Mouse (Mus musculus): ENCODE measurements around the gene Tbkbp1. TPM values are rescaled to one million over a fixed set of nuclear protein-coding genes. Genes with fewer than 3 reads are reported as not detected.

Gene Tbkbp1
- polyA plus RNA-seq, 1 experiment from 2014 or later = 3.9 TPM

DNA sequence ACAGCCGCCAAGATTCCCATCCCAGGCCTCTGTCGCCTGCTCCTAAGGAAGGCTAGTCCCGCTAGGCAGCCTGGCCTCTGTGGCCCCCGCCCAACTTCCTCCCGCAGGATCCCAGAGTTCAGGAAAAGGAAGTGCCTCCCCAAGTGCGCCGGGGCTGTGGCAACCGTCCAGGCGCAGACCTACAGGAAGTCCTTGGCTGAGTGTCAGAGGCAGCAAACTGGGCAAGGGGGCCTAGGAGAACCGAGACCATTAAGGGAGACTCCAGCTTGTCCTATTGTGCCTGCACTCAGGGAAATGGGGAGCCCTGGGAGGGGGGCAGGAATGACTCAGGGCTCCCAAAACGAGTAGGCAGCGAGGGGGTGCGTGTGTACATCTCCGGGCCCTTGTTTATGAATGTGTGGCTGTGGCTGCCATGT lies 1.3 kb downstream of the Tbkbp1 start:
- peaks cover 8% of the 10 kb centered on the region for H3K36me3 ChIP-seq (ENCODE audit: control insufficient read depth, insufficient read depth, low read length)
- peak overlapping the region; percentile 87 for H3K4me2 ChIP-seq (ENCODE audit: low read length)
- H3K4me3 ChIP-seq (ENCODE audit: low read depth, low read length) = peak overlapping the region; percentile 49
- H3K9me3 ChIP-seq (ENCODE audit: control insufficient read depth, low read length) = no peaks in the 10 kb centered on the region
- peak overlapping the region; percentile 44 for H3K9ac ChIP-seq (ENCODE audit: low read length)
- peaks cover 26% of the 10 kb centered on the region for H3K4me1 ChIP-seq (replicated peaks; ENCODE audit: control insufficient read depth, insufficient read depth, low read length)
- ATAC-seq (replicated peaks; ENCODE audit: low FRiP score, low TSS enrichment, low read depth) (peak; percentile 0; the same call in 1 of the 2 replicates), DNase-seq (ENCODE audit: low spot score) (peak; percentile 79)
- WGBS = 3% methylated on average over 14 of the region's 14 CpGs
- no peaks in the 10 kb centered on the region for H3K27me3 ChIP-seq (replicated peaks; ENCODE audit: control insufficient read depth, insufficient read depth, low read length)
- peak overlapping the region; percentile 78 for H3K27ac ChIP-seq (ENCODE audit: low read depth)

DNA sequence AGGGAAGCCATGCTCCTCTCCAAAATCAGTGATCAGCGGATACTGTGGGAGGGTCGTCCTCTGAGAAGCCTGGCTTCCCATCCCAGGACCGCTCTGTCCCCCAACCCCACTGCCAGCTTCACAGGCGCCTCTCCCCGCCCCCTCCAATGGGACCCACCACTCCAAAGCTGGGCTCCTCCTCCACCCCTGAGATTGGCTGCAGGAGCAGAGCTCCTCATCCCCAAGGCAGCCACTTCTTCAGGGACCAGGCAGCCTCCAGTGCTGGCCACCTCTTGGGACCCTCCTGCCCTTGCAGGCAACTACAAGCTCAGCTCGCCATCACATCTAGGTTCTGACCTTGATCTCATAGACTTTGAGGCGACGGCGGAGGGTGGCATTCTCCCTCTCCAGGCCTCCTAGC lies 2.3 kb downstream of the Tbkbp1 start:
- Histone ChIP-seq H3K4me3 (ENCODE audit: low read depth, low read length) (peak overlapping the region; percentile 49; the same call in 1 of the 2 replicates), H3K9ac (ENCODE audit: low read length) (no peak overlapping the region), H3K27me3 (replicated peaks; ENCODE audit: control insufficient read depth, insufficient read depth, low read length) (no peaks in the 10 kb centered on the region), H3K4me1 (replicated peaks; ENCODE audit: control insufficient read depth, insufficient read depth, low read length) (peaks cover 26% of the 10 kb centered on the region), H3K9me3 (ENCODE audit: control insufficient read depth, low read length) (no peaks in the 10 kb centered on the region), H3K36me3 (ENCODE audit: control insufficient read depth, insufficient read depth, low read length) (peaks cover 9% of the 10 kb centered on the region; the same call in 1 of the 2 replicates), H3K4me2 (ENCODE audit: low read length) (peak overlapping the region; percentile 87), H3K27ac (ENCODE audit: low read depth) (no peak overlapping the region; the same call in 1 of the 2 replicates)
- ATAC-seq (replicated peaks; ENCODE audit: low FRiP score, low TSS enrichment, low read depth) (no peak), DNase-seq (ENCODE audit: low spot score) (no peak)
- 35% methylated on average over 9 of the region's 9 CpGs for WGBS

DNA sequence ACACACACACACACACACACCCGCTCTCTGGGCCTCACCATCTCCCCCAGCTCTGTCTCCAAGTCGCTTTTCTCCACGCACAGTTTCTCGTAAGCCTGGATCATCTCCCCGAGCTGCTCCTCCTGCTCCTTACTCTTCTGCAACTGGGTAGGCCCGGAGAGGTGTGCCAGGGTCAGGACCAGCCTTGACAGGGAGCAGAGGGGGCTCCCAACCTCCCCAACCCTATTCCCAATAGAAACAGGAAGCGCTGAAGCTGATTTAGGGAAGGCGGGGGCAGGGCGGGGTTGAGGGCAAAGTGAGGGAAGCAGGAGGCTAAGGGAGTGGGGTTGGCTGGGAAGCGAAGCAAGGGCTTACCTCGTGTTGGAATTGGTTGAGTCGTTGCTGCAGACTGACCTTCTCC lies 2.7 kb downstream of the Tbkbp1 start:
- Histone ChIP-seq H3K4me1 (replicated peaks; ENCODE audit: control insufficient read depth, insufficient read depth, low read length) (peaks cover 26% of the 10 kb centered on the region), H3K4me2 (ENCODE audit: low read length) (peak overlapping the region; percentile 87), H3K27me3 (replicated peaks; ENCODE audit: control insufficient read depth, insufficient read depth, low read length) (no peaks in the 10 kb centered on the region), H3K27ac (ENCODE audit: low read depth) (no peak overlapping the region), H3K9ac (ENCODE audit: low read length) (no peak overlapping the region), H3K4me3 (ENCODE audit: low read depth, low read length) (no peak overlapping the region), H3K36me3 (ENCODE audit: control insufficient read depth, insufficient read depth, low read length) (peaks cover 11% of the 10 kb centered on the region; the same call in 1 of the 2 replicates), H3K9me3 (ENCODE audit: control insufficient read depth, low read length) (no peaks in the 10 kb centered on the region)
- ATAC-seq (replicated peaks; ENCODE audit: low FRiP score, low TSS enrichment, low read depth) = no peak
- no peak for DNase-seq (ENCODE audit: low spot score)
- WGBS = 29% methylated on average over 12 of the region's 12 CpGs

DNA sequence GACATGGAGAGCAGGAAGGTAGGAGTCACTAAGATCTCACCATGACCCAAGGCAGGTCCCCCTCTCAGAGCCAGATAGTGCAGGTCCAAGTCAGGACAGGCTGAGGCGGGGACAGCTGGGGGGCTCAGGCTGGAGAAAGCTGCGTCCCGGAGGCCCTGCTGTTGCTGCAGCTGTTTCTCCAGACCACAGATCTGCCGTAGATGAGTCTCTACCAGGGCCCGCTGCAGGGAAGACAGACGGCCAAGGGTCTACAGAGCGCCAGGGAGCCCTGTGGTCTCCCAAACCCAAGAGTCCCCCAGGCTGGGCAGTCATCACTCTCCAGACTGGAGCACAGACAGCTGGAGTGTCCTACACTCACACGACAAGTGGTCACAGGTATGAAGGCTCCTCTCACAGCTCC lies 4.0 kb downstream of the Tbkbp1 start:
- Histone ChIP-seq H3K36me3 (ENCODE audit: control insufficient read depth, insufficient read depth, low read length) (peaks cover 21% of the 10 kb centered on the region; the same call in 1 of the 2 replicates), H3K27ac (ENCODE audit: low read depth) (no peak overlapping the region), H3K4me2 (ENCODE audit: low read length) (no peak overlapping the region), H3K27me3 (replicated peaks; ENCODE audit: control insufficient read depth, insufficient read depth, low read length) (no peaks in the 10 kb centered on the region), H3K4me3 (ENCODE audit: low read depth, low read length) (no peak overlapping the region), H3K9ac (ENCODE audit: low read length) (no peak overlapping the region), H3K9me3 (ENCODE audit: control insufficient read depth, low read length) (no peaks in the 10 kb centered on the region), H3K4me1 (replicated peaks; ENCODE audit: control insufficient read depth, insufficient read depth, low read length) (peaks cover 18% of the 10 kb centered on the region)
- WGBS = 88% methylated on average over 8 of the region's 8 CpGs
- ATAC-seq (replicated peaks; ENCODE audit: low FRiP score, low TSS enrichment, low read depth) (no peak), DNase-seq (ENCODE audit: low spot score) (no peak)

DNA sequence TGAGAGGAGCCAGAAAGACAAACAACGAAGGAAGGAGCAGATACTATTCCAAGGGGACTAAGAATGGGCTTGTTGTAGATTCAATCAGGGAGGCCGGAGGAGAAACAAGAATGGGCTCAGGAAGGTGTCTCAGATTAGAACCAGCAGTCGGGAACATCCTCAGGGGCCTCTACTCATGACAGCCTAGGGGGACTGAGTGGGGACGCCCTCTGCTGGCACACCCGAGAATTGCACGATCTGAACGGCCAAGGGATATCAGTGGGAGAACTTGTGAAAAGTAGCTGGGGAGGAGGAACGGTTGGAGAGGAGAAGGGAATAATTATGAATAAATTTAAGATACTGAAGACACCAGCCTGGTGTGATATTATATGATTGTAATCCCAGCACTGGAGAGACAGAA lies 4.6 kb downstream of the Tbkbp1 start:
- no peaks in the 10 kb centered on the region for H3K9me3 ChIP-seq (ENCODE audit: control insufficient read depth, low read length)
- peaks cover 21% of the 10 kb centered on the region; the same call in 1 of the 2 replicates for H3K36me3 ChIP-seq (ENCODE audit: control insufficient read depth, insufficient read depth, low read length)
- no peak overlapping the region for H3K9ac ChIP-seq (ENCODE audit: low read length)
- no peaks in the 10 kb centered on the region for H3K27me3 ChIP-seq (replicated peaks; ENCODE audit: control insufficient read depth, insufficient read depth, low read length)
- WGBS = 10% methylated on average over 8 of the region's 8 CpGs
- ATAC-seq (replicated peaks; ENCODE audit: low FRiP score, low TSS enrichment, low read depth) (no peak), DNase-seq (ENCODE audit: low spot score) (peak; percentile 96)
- H3K4me1 ChIP-seq (replicated peaks; ENCODE audit: control insufficient read depth, insufficient read depth, low read length) = peaks cover 12% of the 10 kb centered on the region
- no peak overlapping the region for H3K27ac ChIP-seq (ENCODE audit: low read depth)
- H3K4me3 ChIP-seq (ENCODE audit: low read depth, low read length) = no peak overlapping the region
- no peak overlapping the region for H3K4me2 ChIP-seq (ENCODE audit: low read length)

DNA sequence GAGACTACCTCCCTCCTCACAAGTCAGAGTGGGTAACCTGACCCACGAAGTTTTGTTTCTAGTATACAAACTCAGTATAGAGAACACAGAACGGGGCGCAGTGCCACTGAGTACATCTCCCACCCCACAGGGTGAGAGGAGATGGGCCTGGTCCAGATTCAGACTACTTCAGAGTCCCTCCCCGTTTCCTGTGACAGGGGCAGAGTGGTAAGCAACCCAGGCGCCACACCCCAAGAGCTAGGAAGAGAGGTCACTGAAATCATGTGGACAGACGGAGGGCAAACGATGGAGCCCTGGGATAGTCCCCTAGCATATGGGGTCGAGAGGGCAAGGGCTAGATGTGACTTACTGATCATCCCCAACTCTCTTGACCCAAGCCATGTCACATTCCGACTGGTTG lies 5.3 kb downstream of the Tbkbp1 start:
- Histone ChIP-seq H3K4me1 (replicated peaks; ENCODE audit: control insufficient read depth, insufficient read depth, low read length) (peaks cover 12% of the 10 kb centered on the region), H3K9me3 (ENCODE audit: control insufficient read depth, low read length) (no peaks in the 10 kb centered on the region), H3K4me3 (ENCODE audit: low read depth, low read length) (no peak overlapping the region), H3K27me3 (replicated peaks; ENCODE audit: control insufficient read depth, insufficient read depth, low read length) (peaks cover 3% of the 10 kb centered on the region; the same call in 1 of the 2 replicates), H3K36me3 (ENCODE audit: control insufficient read depth, insufficient read depth, low read length) (peaks cover 21% of the 10 kb centered on the region; the same call in 1 of the 2 replicates), H3K27ac (ENCODE audit: low read depth) (no peak overlapping the region), H3K4me2 (ENCODE audit: low read length) (no peak overlapping the region), H3K9ac (ENCODE audit: low read length) (no peak overlapping the region)
- 52% methylated on average over 9 of the region's 9 CpGs for WGBS
- DNase-seq (ENCODE audit: low spot score) (no peak), ATAC-seq (replicated peaks; ENCODE audit: low FRiP score, low TSS enrichment, low read depth) (no peak)

DNA sequence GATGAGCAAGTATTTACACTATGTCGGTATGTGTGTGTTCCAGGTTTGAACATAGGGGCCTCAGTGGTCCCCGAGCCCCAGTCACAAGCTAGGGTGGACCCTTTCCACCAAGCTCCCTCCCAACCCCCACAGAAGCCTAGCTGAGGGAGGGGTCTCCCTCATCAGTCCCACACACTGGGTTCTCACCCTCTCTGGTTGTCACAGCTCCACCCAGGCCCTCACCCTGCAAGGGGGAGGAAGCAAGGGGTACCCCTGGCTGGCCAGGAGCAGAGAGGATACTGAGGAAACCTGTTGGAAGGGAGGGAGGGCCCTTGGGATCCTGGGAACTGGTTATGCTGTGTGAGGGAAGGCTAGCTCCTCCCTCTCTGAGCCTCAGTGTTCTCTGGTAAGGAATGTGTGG lies 6.0 kb downstream of the Tbkbp1 start:
- WGBS = 57% methylated on average over 2 of the region's 2 CpGs
- no peak overlapping the region for H3K4me3 ChIP-seq (ENCODE audit: low read depth, low read length)
- ATAC-seq (replicated peaks; ENCODE audit: low FRiP score, low TSS enrichment, low read depth) (no peak), DNase-seq (ENCODE audit: low spot score) (no peak)
- H3K4me1 ChIP-seq (replicated peaks; ENCODE audit: control insufficient read depth, insufficient read depth, low read length) = peaks cover 12% of the 10 kb centered on the region
- H3K27ac ChIP-seq (ENCODE audit: low read depth) = no peak overlapping the region
- no peak overlapping the region for H3K4me2 ChIP-seq (ENCODE audit: low read length)
- H3K36me3 ChIP-seq (ENCODE audit: control insufficient read depth, insufficient read depth, low read length) = peaks cover 21% of the 10 kb centered on the region; the same call in 1 of the 2 replicates
- H3K9ac ChIP-seq (ENCODE audit: low read length) = no peak overlapping the region
- no peaks in the 10 kb centered on the region for H3K9me3 ChIP-seq (ENCODE audit: control insufficient read depth, low read length)
- H3K27me3 ChIP-seq (replicated peaks; ENCODE audit: control insufficient read depth, insufficient read depth, low read length) = peaks cover 9% of the 10 kb centered on the region

DNA sequence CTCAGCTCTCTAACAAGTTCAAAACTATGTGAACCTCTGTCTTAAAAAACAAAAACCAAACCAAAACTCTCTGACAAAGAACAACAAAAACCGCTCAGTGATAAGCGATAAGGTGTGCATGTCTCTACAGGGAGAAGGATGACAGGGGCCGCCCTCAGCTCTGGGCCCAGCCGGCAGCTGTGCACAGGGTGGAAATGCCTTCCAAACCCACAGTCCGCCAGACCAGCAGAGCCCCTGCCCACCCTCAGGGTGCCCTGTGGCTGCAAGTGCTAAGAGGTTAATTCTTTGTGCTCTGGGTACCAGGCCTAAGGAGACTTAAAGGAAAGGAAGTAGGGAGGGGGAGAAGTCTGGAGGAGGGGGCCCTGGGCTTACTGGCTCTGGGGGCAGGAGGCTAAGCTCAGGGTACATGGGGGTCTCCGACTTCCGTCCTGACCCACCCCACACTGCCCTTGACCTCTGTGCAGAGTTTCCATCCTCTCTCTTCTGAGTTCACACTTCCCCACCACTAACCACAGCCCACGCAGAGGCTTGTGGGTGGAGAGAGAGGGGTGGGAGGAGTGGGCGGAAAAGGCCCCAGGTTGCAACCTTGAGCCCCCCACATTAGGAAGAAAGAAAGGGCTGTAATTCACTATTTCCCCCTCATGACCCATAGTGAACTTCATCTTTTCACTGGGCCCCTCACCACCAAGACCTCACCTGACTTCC lies 7.9 kb downstream of the Tbkbp1 start:
- Histone ChIP-seq H3K9me3 (ENCODE audit: control insufficient read depth, low read length) (no peaks in the 10 kb centered on the region), H3K27me3 (replicated peaks; ENCODE audit: control insufficient read depth, insufficient read depth, low read length) (peaks cover 29% of the 10 kb centered on the region), H3K27ac (ENCODE audit: low read depth) (no peak overlapping the region), H3K9ac (ENCODE audit: low read length) (no peak overlapping the region), H3K4me1 (replicated peaks; ENCODE audit: control insufficient read depth, insufficient read depth, low read length) (peaks cover 7% of the 10 kb centered on the region), H3K4me2 (ENCODE audit: low read length) (no peak overlapping the region), H3K36me3 (ENCODE audit: control insufficient read depth, insufficient read depth, low read length) (peaks cover 22% of the 10 kb centered on the region; the same call in 1 of the 2 replicates), H3K4me3 (ENCODE audit: low read depth, low read length) (no peak overlapping the region)
- no peak for ATAC-seq (replicated peaks; ENCODE audit: low FRiP score, low TSS enrichment, low read depth)
- DNase-seq (ENCODE audit: low spot score) = no peak
- WGBS = 69% methylated on average over 9 of the region's 9 CpGs

DNA sequence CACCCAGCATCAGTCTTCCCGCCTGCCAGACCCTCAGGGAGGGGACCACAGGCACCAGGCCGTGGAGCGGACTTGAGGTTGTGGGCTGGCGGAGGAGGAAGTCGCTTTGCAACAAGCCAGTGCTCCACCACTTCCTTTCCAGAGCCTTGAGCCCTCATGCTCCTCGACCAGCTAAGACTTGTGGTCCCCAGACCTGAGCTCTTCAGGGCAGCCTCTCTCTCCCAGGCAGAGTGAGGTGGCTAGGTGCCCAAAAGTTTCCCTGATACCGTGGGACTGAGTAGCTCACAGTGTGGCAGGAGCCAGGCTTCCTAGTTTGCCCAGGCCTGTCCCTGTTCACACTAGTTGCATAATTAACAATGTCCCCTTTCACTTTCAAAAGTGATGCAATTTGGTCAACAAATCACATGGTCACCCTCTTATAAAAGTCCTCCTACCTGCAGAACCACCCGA lies 9.1 kb downstream of the Tbkbp1 start:
- no peak overlapping the region for H3K4me3 ChIP-seq (ENCODE audit: low read depth, low read length)
- H3K4me1 ChIP-seq (replicated peaks; ENCODE audit: control insufficient read depth, insufficient read depth, low read length) = peaks cover 7% of the 10 kb centered on the region
- no peak for ATAC-seq (replicated peaks; ENCODE audit: low FRiP score, low TSS enrichment, low read depth)
- 70% methylated on average over 8 of the region's 8 CpGs for WGBS
- H3K36me3 ChIP-seq (ENCODE audit: control insufficient read depth, insufficient read depth, low read length) = peaks cover 22% of the 10 kb centered on the region; the same call in 1 of the 2 replicates
- DNase-seq (ENCODE audit: low spot score) = no peak
- H3K27me3 ChIP-seq (replicated peaks; ENCODE audit: control insufficient read depth, insufficient read depth, low read length) = peaks cover 37% of the 10 kb centered on the region
- H3K27ac ChIP-seq (ENCODE audit: low read depth) = no peak overlapping the region
- H3K9me3 ChIP-seq (ENCODE audit: control insufficient read depth, low read length) = no peaks in the 10 kb centered on the region
- H3K9ac ChIP-seq (ENCODE audit: low read length) = no peak overlapping the region
- no peak overlapping the region for H3K4me2 ChIP-seq (ENCODE audit: low read length)
